Mouse (Mus musculus) ES-E14 (cell line): ENCODE measurements at regions not wholly inside any gene's neighbourhood (a gene's known extent, or its start where the extent isn't known, plus 50 kb on each side); places are given as distances from the start of the nearest gene placed in this dataset.

Experiments used
- CHD2 ChIP-seq: IDR thresholded peaks from 2 replicates; pipeline ENCODE4 v1.6.1; 2014; ENCODE audit warnings: mild to moderate bottlenecking, low read depth, low read length, inconsistent platforms
- HCFC1 ChIP-seq: IDR thresholded peaks from 2 replicates; pipeline ENCODE4 v1.6.1; 2012; ENCODE audit warnings: low read length, inconsistent platforms, borderline replicate concordance; ENCODE audit not compliant: insufficient read depth
- MAFK ChIP-seq: IDR thresholded peaks from 2 replicates; pipeline ENCODE4 v1.6.1; 2014; ENCODE audit warnings: mild to moderate bottlenecking, low read depth, low read length, inconsistent platforms; ENCODE audit not compliant: insufficient read depth
- ZC3H11A ChIP-seq: IDR thresholded peaks from 2 replicates; pipeline ENCODE4 v1.6.1; 2012; ENCODE audit warnings: low read depth, mild to moderate bottlenecking, inconsistent platforms, low read length, borderline replicate concordance
- ZNF384 ChIP-seq: IDR thresholded peaks from 2 replicates; pipeline ENCODE4 v1.6.1; 2012; ENCODE audit warnings: low read depth, low read length, inconsistent platforms

DNA sequence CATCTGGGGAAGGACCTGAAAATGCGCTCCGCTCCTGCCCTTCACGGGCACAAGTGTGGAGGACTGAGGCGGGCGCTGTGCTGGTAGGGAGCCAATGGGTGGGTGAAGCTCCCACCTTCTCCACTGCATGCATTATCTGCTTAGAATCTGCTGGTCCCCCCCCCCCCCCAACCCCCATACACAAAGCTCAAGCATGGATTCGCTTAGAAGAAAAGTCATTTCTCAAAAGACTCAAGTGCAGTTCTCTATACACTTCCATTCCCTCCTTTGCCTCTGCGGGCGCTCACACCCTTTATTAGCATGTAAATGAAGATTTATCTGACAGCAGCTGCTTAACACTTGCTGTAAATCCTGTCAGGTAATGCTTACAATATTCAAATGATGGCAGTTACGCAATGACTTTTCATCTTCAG lies 230.4 kb downstream of the Kcnj2 start:
- TF ChIP-seq ZNF384 (no peak), MAFK (no peak), HCFC1 (no peak), CHD2 (no peak), ZC3H11A (no peak)
